Mouse (Mus musculus): ENCODE measurements at regions not wholly inside any gene's neighbourhood (a gene's known extent, or its start where the extent isn't known, plus 50 kb on each side); places are given as distances from the start of the nearest gene placed in this dataset.

GRCm38 (mm10) chr1:78050231-78050630, 146.7 kb downstream of the Pax3 start:
- no peak for DNase-seq (ENCODE audit: low read depth, low spot score)

GRCm38 (mm10) chr1:78032336-78032735, 164.6 kb downstream of the Pax3 start:
- no peak for DNase-seq (ENCODE audit: low read depth, low spot score)

GRCm38 (mm10) chr1:78021766-78022165, 175.2 kb downstream of the Pax3 start:
- DNase-seq (ENCODE audit: low read depth, low spot score) = no peak

GRCm38 (mm10) chr1:78021014-78021413, 175.9 kb downstream of the Pax3 start:
- no peak for DNase-seq (ENCODE audit: low read depth, low spot score)

GRCm38 (mm10) chr1:78017949-78018617, 178.9 kb downstream of the Pax3 start:
- DNase-seq (ENCODE audit: low read depth, low spot score) = no peak

- DNase-seq (ENCODE audit: low read depth, low spot score) = peak; percentile 40
Observed at GRCm38 (mm10) chr1:78016541-78017267, 180.2 kb downstream of the Pax3 start.

GRCm38 (mm10) chr1:78015999-78016398, 180.9 kb downstream of the Pax3 start:
- no peak for DNase-seq (ENCODE audit: low read depth, low spot score)

- DNase-seq (ENCODE audit: low read depth, low spot score) = no peak
Observed at GRCm38 (mm10) chr1:78013396-78013795, 183.5 kb downstream of the Pax3 start.

- DNase-seq (ENCODE audit: low read depth, low spot score) = no peak
Observed at GRCm38 (mm10) chr1:78008811-78009410, 188.0 kb downstream of the Pax3 start.

GRCm38 (mm10) chr1:78004376-78004775, 192.6 kb downstream of the Pax3 start:
- DNase-seq (ENCODE audit: low read depth, low spot score) = no peak

- DNase-seq (ENCODE audit: low read depth, low spot score) = no peak
Observed at GRCm38 (mm10) chr1:77998727-77999126, 198.2 kb downstream of the Pax3 start.

- DNase-seq (ENCODE audit: low read depth, low spot score) = no peak
Observed at GRCm38 (mm10) chr1:77981528-77981927, 215.4 kb downstream of the Pax3 start.

GRCm38 (mm10) chr1:77978696-77979095, 218.2 kb downstream of the Pax3 start:
- peak; percentile 90 for DNase-seq (ENCODE audit: low read depth, low spot score)

GRCm38 (mm10) chr1:77975941-77976340, 221.0 kb downstream of the Pax3 start:
- DNase-seq (ENCODE audit: low read depth, low spot score) = no peak

GRCm38 (mm10) chr1:77972301-77972717, 224.6 kb downstream of the Pax3 start:
- peak; percentile 65 for DNase-seq (ENCODE audit: low read depth, low spot score)

- DNase-seq (ENCODE audit: low read depth, low spot score) = peak; percentile 54
Observed at GRCm38 (mm10) chr1:77964656-77965335, 232.1 kb downstream of the Pax3 start.

- peak; percentile 51 for DNase-seq (ENCODE audit: low read depth, low spot score)
Observed at GRCm38 (mm10) chr1:77959309-77959708, 237.6 kb downstream of the Pax3 start.

- no peak for DNase-seq (ENCODE audit: low read depth, low spot score)
Observed at GRCm38 (mm10) chr1:77957156-77957767, 239.7 kb downstream of the Pax3 start.

- peak; percentile 71 for DNase-seq (ENCODE audit: low read depth, low spot score)
Observed at GRCm38 (mm10) chr1:77947894-77948293, 249.0 kb downstream of the Pax3 start.

GRCm38 (mm10) chr1:77944327-77944645, 252.6 kb downstream of the Pax3 start:
- DNase-seq (ENCODE audit: low read depth, low spot score) = no peak

GRCm38 (mm10) chr1:77943633-77944326, 253.2 kb downstream of the Pax3 start:
- DNase-seq (ENCODE audit: low read depth, low spot score) = no peak
